Mouse (Mus musculus) kidney, postnatal 0 days (tissue): ENCODE data around the gene Pakap. TPM values are rescaled to one million over a fixed set of nuclear protein-coding genes. Genes with fewer than 3 reads are reported as not detected.

Experiments used
- ATAC-seq: fragments of 200-750 bp; cut with Nextera tagmentation; replicated peaks from 2 replicates; pipeline ENCODE4 v1.8.0; 2017; ENCODE audit warnings: low read depth, moderate number of reproducible peaks, moderate TSS enrichment, moderate library complexity; ENCODE audit not compliant: low FRiP score
- DNase-seq: peaks from one replicate; pipeline ENCODE4 v3.0.0-alpha.2; 2016; ENCODE audit warnings: low spot score
- H3K27ac ChIP-seq: fragments of 300-500 bp; sonication (generic); 2 replicates; pipeline ENCODE4 v1.5.1; 2014; ENCODE audit warnings: mild to moderate bottlenecking
- H3K27me3 ChIP-seq: fragments of 300-500 bp; sonication (generic); 2 replicates; pipeline ENCODE4 v1.6.1; 2014; ENCODE audit warnings: low read length, mixed read lengths; ENCODE audit not compliant: insufficient read depth
- H3K36me3 ChIP-seq: fragments of 300-500 bp; sonication (generic); 2 replicates; pipeline ENCODE4 v1.6.1; 2014; ENCODE audit warnings: low read length, mixed read lengths; ENCODE audit not compliant: insufficient read depth
- H3K4me1 ChIP-seq: fragments of 300-500 bp; sonication (generic); replicated peaks from 2 replicates; pipeline ENCODE4 v1.6.1; 2014; ENCODE audit warnings: antibody characterized with exemption, low read length, mixed read lengths; ENCODE audit not compliant: insufficient read depth
- H3K4me2 ChIP-seq: fragments of 300-500 bp; sonication (generic); 2 replicates; pipeline ENCODE4 v1.6.1; 2014; ENCODE audit warnings: mild to moderate bottlenecking, low read length, moderate library complexity, mixed read lengths
- H3K4me3 ChIP-seq: fragments of 300-500 bp; sonication (generic); replicated peaks from 2 replicates; pipeline ENCODE4 v1.5.1; 2014; ENCODE audit warnings: low read depth, low read length
- H3K9ac ChIP-seq: fragments of 300-500 bp; sonication (generic); 2 replicates; pipeline ENCODE4 v1.6.1; 2014; ENCODE audit warnings: low read depth, low read length
- H3K9me3 ChIP-seq: fragments of 300-500 bp; sonication (generic); replicated peaks from 2 replicates; pipeline ENCODE4 v1.6.1; 2016; ENCODE audit warnings: low read length, inconsistent platforms, mixed read lengths
- CTCF ChIP-seq: IDR thresholded peaks from 2 replicates; pipeline ENCODE4 v1.5.1; 2016; ENCODE audit warnings: antibody characterized with exemption, low read depth, mild to moderate bottlenecking, moderate library complexity
- WGBS: fragments of 180-500 bp; shearing (Covaris S2); extraction: QIAGEN DNeasy Blood & Tissue Kit; methylation state at CpG from one replicate; pipeline ENCODE4 v1.1.7; 2014; 5-methylcytosine and 5-hydroxymethylcytosine counted together
- polyA plus RNA-seq: library from polyadenylated mRNA; unstranded; fragments of >200 nt; fragmentation: Nextera tagmentation; extraction: Ambion mirVana; gene quantifications from 2 replicates; pipeline ENCODE4 v1.2.1, GENCODE M21; 2015

Gene Pakap
- polyA plus RNA-seq, 1 experiment from 2014 or later: 11.5 TPM

GRCm38 (mm10) chr4:57626921-57627320, 58.9 kb downstream of the Pakap start:
- Histone ChIP-seq H3K4me1 (no peaks in the 10 kb centered on the region), H3K27ac (no peak overlapping the region), H3K9me3 (no peaks in the 10 kb centered on the region), H3K9ac (no peak overlapping the region), H3K4me2 (no peak overlapping the region), H3K4me3 (no peak overlapping the region), H3K36me3 (no peaks in the 10 kb centered on the region), H3K27me3 (no peaks in the 10 kb centered on the region)
- TF ChIP-seq CTCF: no peak
- DNase-seq: no peak
- no peak for ATAC-seq
- WGBS: 95% methylated on average over 5 of the region's 5 CpGs

- Histone ChIP-seq H3K9ac (no peak overlapping the region), H3K27ac (no peak overlapping the region), H3K4me1 (no peaks in the 10 kb centered on the region), H3K9me3 (no peaks in the 10 kb centered on the region), H3K27me3 (no peaks in the 10 kb centered on the region), H3K4me3 (no peak overlapping the region), H3K36me3 (no peaks in the 10 kb centered on the region), H3K4me2 (no peak overlapping the region)
- DNase-seq (no peak), ATAC-seq (no peak)
- TF ChIP-seq CTCF: no peak
- 64% methylated on average over 5 of the region's 5 CpGs for WGBS
Measured at GRCm38 (mm10) chr4:57632386-57632785, 64.4 kb downstream of the Pakap start.

GRCm38 (mm10) chr4:57633052-57633451, 65.1 kb downstream of the Pakap start:
- ATAC-seq (no peak), DNase-seq (no peak)
- H3K36me3 ChIP-seq: no peaks in the 10 kb centered on the region
- H3K4me2 ChIP-seq: no peak overlapping the region
- no peak overlapping the region for H3K9ac ChIP-seq
- 0 out of 2 replicates have a peak, but pooled peaks cover 1% of the 10 kb centered on the region for H3K4me1 ChIP-seq
- H3K27me3 ChIP-seq: no peaks in the 10 kb centered on the region
- 90% methylated on average over 7 of the region's 7 CpGs for WGBS
- TF ChIP-seq CTCF: no peak
- no peak overlapping the region for H3K4me3 ChIP-seq
- no peak overlapping the region for H3K27ac ChIP-seq
- H3K9me3 ChIP-seq: no peaks in the 10 kb centered on the region

DNA sequence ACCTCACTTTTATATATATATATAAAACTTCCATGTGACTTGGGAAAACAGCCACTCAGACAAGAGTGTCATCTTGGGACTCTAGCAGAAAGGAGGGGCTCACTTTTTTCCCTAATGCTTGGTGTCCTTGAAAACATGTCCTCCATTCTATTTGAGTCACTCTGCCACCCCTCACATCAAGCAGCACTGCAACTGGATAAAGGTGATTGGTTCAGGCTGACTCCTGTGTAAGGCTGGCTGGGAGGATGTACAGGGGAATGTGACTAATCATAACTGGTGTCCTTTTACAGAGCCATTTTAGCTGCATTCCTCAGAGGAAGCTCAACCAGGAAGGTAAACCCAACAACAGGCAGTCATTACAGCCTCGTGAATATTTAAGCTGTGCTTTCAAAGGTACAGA, 67.0 kb downstream of the Pakap start:
- Histone ChIP-seq H3K27ac (no peak overlapping the region), H3K4me1 (0 out of 2 replicates have a peak, but pooled peaks cover 3% of the 10 kb centered on the region), H3K36me3 (no peaks in the 10 kb centered on the region), H3K9ac (no peak overlapping the region), H3K4me3 (no peak overlapping the region), H3K27me3 (no peaks in the 10 kb centered on the region), H3K4me2 (no peak overlapping the region), H3K9me3 (no peaks in the 10 kb centered on the region)
- ATAC-seq: no peak
- no peak for TF ChIP-seq CTCF
- DNase-seq: no peak
- 35% methylated on average over 1 of the region's 1 CpGs for WGBS

DNA sequence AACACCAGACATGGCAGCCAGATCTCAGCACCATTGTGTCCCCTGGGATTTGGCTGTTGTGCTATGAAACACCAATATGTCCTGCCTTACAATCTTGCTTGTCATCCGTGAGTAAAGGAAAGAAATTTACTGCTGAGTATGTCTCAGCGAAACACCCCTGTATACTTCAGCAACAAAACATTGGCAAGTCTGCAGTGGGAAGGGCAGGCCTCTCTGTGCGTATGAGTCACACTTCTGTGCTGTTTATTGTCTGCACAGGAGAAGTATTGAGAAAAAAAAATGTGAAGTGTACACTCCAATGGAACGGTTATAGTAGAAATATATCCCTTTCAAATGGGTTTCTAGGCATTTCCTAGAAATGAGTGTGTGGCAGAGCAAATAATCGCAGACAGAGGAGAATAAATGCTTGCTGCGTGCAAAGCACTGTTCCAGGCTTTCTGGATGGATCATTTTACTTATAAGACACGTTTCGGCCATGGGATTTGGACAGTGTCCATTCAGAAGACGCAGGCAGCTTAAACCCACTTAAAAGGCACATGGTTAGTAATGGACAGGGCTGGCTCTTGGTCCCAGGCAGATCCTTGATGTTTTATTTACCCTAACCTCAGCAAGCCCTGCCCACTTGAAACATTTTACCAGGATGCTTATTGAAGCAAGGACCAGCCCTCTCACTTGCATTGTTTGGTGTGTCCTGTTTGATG, 69.0 kb downstream of the Pakap start:
- no peaks in the 10 kb centered on the region for H3K27me3 ChIP-seq
- no peak overlapping the region for H3K4me3 ChIP-seq
- WGBS: 65% methylated on average over 9 of the region's 9 CpGs

GRCm38 (mm10) chr4:57637636-57638386, 69.8 kb downstream of the Pakap start:
- DNase-seq (peak; percentile 34), ATAC-seq (no peak)
- no peak overlapping the region for H3K27ac ChIP-seq
- no peak for TF ChIP-seq CTCF
- H3K27me3 ChIP-seq: no peaks in the 10 kb centered on the region
- no peak overlapping the region for H3K9ac ChIP-seq
- 26% methylated on average over 24 of the region's 24 CpGs for WGBS
- H3K36me3 ChIP-seq: no peaks in the 10 kb centered on the region
- H3K4me3 ChIP-seq: peak overlapping the region; percentile 20
- H3K4me2 ChIP-seq: peak overlapping the region; percentile 59
- H3K4me1 ChIP-seq: 0 out of 2 replicates have a peak, but pooled peaks cover 3% of the 10 kb centered on the region
- H3K9me3 ChIP-seq: no peaks in the 10 kb centered on the region

More for the DNA sequence above, 69.0 kb downstream of the Pakap start:
- H3K4me2 ChIP-seq: no peak overlapping the region
- no peaks in the 10 kb centered on the region for H3K36me3 ChIP-seq
- H3K9me3 ChIP-seq: no peaks in the 10 kb centered on the region
- DNase-seq (no peak), ATAC-seq (no peak)
- TF ChIP-seq CTCF: no peak
- H3K27ac ChIP-seq: no peak overlapping the region
- H3K9ac ChIP-seq: no peak overlapping the region
- H3K4me1 ChIP-seq: 0 out of 2 replicates have a peak, but pooled peaks cover 3% of the 10 kb centered on the region
